Mouse (Mus musculus): ENCODE data around the gene Tulp2.

GRCm38 (mm10) chr7:45437046-45437445 is 44.6 kb upstream of the Tulp2 start:
- TF ChIP-seq MYOG (IDR thresholded peaks at IDR 0.05; ENCODE audit: control insufficient read depth in 1 of 3, insufficient read depth in 1 of 3, insufficient read length in 2 of 3, low read depth in 2 of 3) (no peak), POLR2A (IDR thresholded peaks at IDR 0.05; ENCODE audit: insufficient read length, low read depth) (no peak), MAX (IDR thresholded peaks at IDR 0.05; ENCODE audit: low read depth) (no peak), CEBPB (IDR thresholded peaks at IDR 0.05; ENCODE audit: insufficient read depth, poor library complexity, severe bottlenecking) (no peak), E2F4 (IDR thresholded peaks at IDR 0.05; ENCODE audit: insufficient read depth) (no peak), TCF12 (IDR thresholded peaks at IDR 0.05; ENCODE audit: insufficient read depth, poor library complexity, severe bottlenecking) (no peak), USF1 (IDR thresholded peaks at IDR 0.05; ENCODE audit: low read depth) (no peak), POLR2AphosphoS2 (IDR thresholded peaks at IDR 0.05; ENCODE audit: insufficient read length, low read depth) (no peak)
